Mouse (Mus musculus) liver, embryonic 12.5 days (tissue): ENCODE measurements at regions not wholly inside any gene's neighbourhood (a gene's known extent, or its start where the extent isn't known, plus 50 kb on each side); places are given as distances from the start of the nearest gene placed in this dataset.

Experiments
- ATAC-seq: fragments of 200-750 bp; cut with Nextera tagmentation; 2 replicates; pipeline ENCODE4 v1.8.0; 2017; ENCODE audit warnings: moderate number of reproducible peaks, mild to moderate bottlenecking, moderate library complexity
- H3K27ac ChIP-seq: fragments of 300-500 bp; sonication (generic); 2 replicates; pipeline ENCODE4 v1.5.1; 2016; ENCODE audit warnings: mild to moderate bottlenecking
- H3K27me3 ChIP-seq: fragments of 300-500 bp; sonication (generic); replicated peaks from 2 replicates; pipeline ENCODE4 v1.6.1; 2016; ENCODE audit warnings: mild to moderate bottlenecking, moderate library complexity
- H3K36me3 ChIP-seq: fragments of 300-500 bp; sonication (generic); 2 replicates; pipeline ENCODE4 v1.6.1; 2016; ENCODE audit warnings: mild to moderate bottlenecking, moderate library complexity
- H3K4me1 ChIP-seq: fragments of 300-500 bp; sonication (generic); 2 replicates; pipeline ENCODE4 v1.6.1; 2016
- H3K4me2 ChIP-seq: fragments of 300-500 bp; sonication (generic); 2 replicates; pipeline ENCODE4 v1.6.1; 2016; ENCODE audit warnings: mild to moderate bottlenecking, moderate library complexity
- H3K4me3 ChIP-seq: fragments of 300-500 bp; sonication (generic); 2 replicates; pipeline ENCODE4 v1.5.1; 2016; ENCODE audit warnings: mild to moderate bottlenecking, moderate library complexity
- H3K9ac ChIP-seq: fragments of 300-500 bp; sonication (generic); 2 replicates; pipeline ENCODE4 v1.6.1; 2016; ENCODE audit warnings: mild to moderate bottlenecking, moderate library complexity
- H3K9me3 ChIP-seq: fragments of 300-500 bp; sonication (generic); replicated peaks from 2 replicates; pipeline ENCODE4 v1.6.1; 2016; ENCODE audit warnings: mild to moderate bottlenecking, moderate library complexity
- WGBS: fragments of 180-500 bp; shearing (Covaris S2); methylation state at CpG from one replicate; pipeline ENCODE4 v1.1.7; 2016; ENCODE audit not compliant: insufficient replicate concordance; 5-methylcytosine and 5-hydroxymethylcytosine counted together

GRCm38 (mm10) chr1:183553219-183553618, 135.2 kb downstream of the Hhipl2 start:
- Histone ChIP-seq H3K36me3 (no peaks in the 10 kb centered on the region), H3K4me3 (no peak overlapping the region), H3K9ac (no peak overlapping the region), H3K4me2 (no peak overlapping the region), H3K27me3 (no peaks in the 10 kb centered on the region), H3K4me1 (no peaks in the 10 kb centered on the region), H3K27ac (no peak overlapping the region), H3K9me3 (no peaks in the 10 kb centered on the region)
- no peak for ATAC-seq
- WGBS, result 57% methylated on average over 8 of the region's 8 CpGs

GRCm38 (mm10) chr1:183562853-183563252, 144.8 kb downstream of the Hhipl2 start:
- Histone ChIP-seq H3K9me3 (no peaks in the 10 kb centered on the region), H3K27ac (no peak overlapping the region), H3K27me3 (no peaks in the 10 kb centered on the region), H3K36me3 (no peaks in the 10 kb centered on the region), H3K9ac (no peak overlapping the region), H3K4me2 (no peak overlapping the region), H3K4me1 (no peaks in the 10 kb centered on the region), H3K4me3 (no peak overlapping the region)
- WGBS, result 84% methylated on average over 3 of the region's 3 CpGs
- no peak for ATAC-seq

- Histone ChIP-seq H3K27me3 (no peaks in the 10 kb centered on the region), H3K4me2 (no peak overlapping the region), H3K4me3 (no peak overlapping the region), H3K9ac (no peak overlapping the region), H3K4me1 (no peaks in the 10 kb centered on the region), H3K27ac (no peak overlapping the region), H3K9me3 (no peaks in the 10 kb centered on the region), H3K36me3 (no peaks in the 10 kb centered on the region)
- WGBS, result 61% methylated on average over 10 of the region's 10 CpGs
- no peak for ATAC-seq
These were observed 155.9 kb downstream of the Hhipl2 start for GRCm38 (mm10) chr1:183573621-183574585.

GRCm38 (mm10) chr1:183584861-183585260, 166.8 kb downstream of the Hhipl2 start:
- Histone ChIP-seq H3K9ac (no peak overlapping the region), H3K4me3 (no peak overlapping the region), H3K4me2 (no peak overlapping the region), H3K27me3 (no peaks in the 10 kb centered on the region), H3K9me3 (no peaks in the 10 kb centered on the region), H3K36me3 (no peaks in the 10 kb centered on the region), H3K4me1 (no peaks in the 10 kb centered on the region), H3K27ac (no peak overlapping the region)
- no peak for ATAC-seq
- WGBS, result 59% methylated on average over 6 of the region's 6 CpGs

- Histone ChIP-seq H3K9ac (no peak overlapping the region), H3K4me3 (no peak overlapping the region), H3K4me2 (no peak overlapping the region), H3K4me1 (no peaks in the 10 kb centered on the region), H3K27me3 (no peaks in the 10 kb centered on the region), H3K36me3 (no peaks in the 10 kb centered on the region), H3K27ac (no peak overlapping the region), H3K9me3 (no peaks in the 10 kb centered on the region)
- WGBS, result 56% methylated on average over 4 of the region's 4 CpGs
- ATAC-seq, result no peak
These were observed 168.4 kb downstream of the Hhipl2 start for GRCm38 (mm10) chr1:183586406-183586805.

- Histone ChIP-seq H3K4me2 (no peak overlapping the region), H3K9me3 (no peaks in the 10 kb centered on the region), H3K36me3 (no peaks in the 10 kb centered on the region), H3K9ac (no peak overlapping the region), H3K4me1 (no peaks in the 10 kb centered on the region), H3K4me3 (no peak overlapping the region), H3K27ac (no peak overlapping the region), H3K27me3 (no peaks in the 10 kb centered on the region)
- ATAC-seq, result no peak
- WGBS, result 63% methylated on average over 5 of the region's 5 CpGs
These were observed 177.3 kb downstream of the Hhipl2 start for GRCm38 (mm10) chr1:183595306-183595705.

GRCm38 (mm10) chr1:183600466-183600865, 182.5 kb downstream of the Hhipl2 start:
- Histone ChIP-seq H3K4me2 (no peak overlapping the region), H3K27ac (no peak overlapping the region), H3K4me3 (no peak overlapping the region), H3K9me3 (no peaks in the 10 kb centered on the region), H3K36me3 (no peaks in the 10 kb centered on the region), H3K27me3 (no peaks in the 10 kb centered on the region), H3K4me1 (no peaks in the 10 kb centered on the region), H3K9ac (no peak overlapping the region)
- ATAC-seq, result no peak
- WGBS, result 64% methylated on average over 8 of the region's 8 CpGs

- no peaks in the 10 kb centered on the region for H3K36me3 ChIP-seq
- no peaks in the 10 kb centered on the region for H3K9me3 ChIP-seq
- no peaks in the 10 kb centered on the region for H3K4me1 ChIP-seq
- no peak overlapping the region for H3K27ac ChIP-seq
- WGBS, result 67% methylated on average over 8 of the region's 8 CpGs
- no peak overlapping the region for H3K4me3 ChIP-seq
- H3K27me3 ChIP-seq, result no peaks in the 10 kb centered on the region
- H3K4me2 ChIP-seq, result no peak overlapping the region
- no peak for ATAC-seq
- H3K9ac ChIP-seq, result no peak overlapping the region
These were observed 194.1 kb downstream of the Hhipl2 start for GRCm38 (mm10) chr1:183611966-183612694.

- Histone ChIP-seq H3K4me2 (no peak overlapping the region), H3K27me3 (no peaks in the 10 kb centered on the region), H3K4me3 (no peak overlapping the region), H3K4me1 (no peaks in the 10 kb centered on the region), H3K36me3 (no peaks in the 10 kb centered on the region), H3K9ac (no peak overlapping the region), H3K27ac (no peak overlapping the region), H3K9me3 (no peaks in the 10 kb centered on the region)
- 74% methylated on average over 9 of the region's 9 CpGs for WGBS
- ATAC-seq, result no peak
These were observed 201.5 kb downstream of the Hhipl2 start for GRCm38 (mm10) chr1:183619451-183620059.

GRCm38 (mm10) chr1:183622341-183622740, 204.3 kb downstream of the Hhipl2 start:
- Histone ChIP-seq H3K9ac (no peak overlapping the region), H3K27me3 (no peaks in the 10 kb centered on the region), H3K36me3 (no peaks in the 10 kb centered on the region), H3K27ac (no peak overlapping the region), H3K9me3 (no peaks in the 10 kb centered on the region), H3K4me1 (no peaks in the 10 kb centered on the region), H3K4me3 (no peak overlapping the region), H3K4me2 (no peak overlapping the region)
- no peak for ATAC-seq
- 68% methylated on average over 4 of the region's 4 CpGs for WGBS

- Histone ChIP-seq H3K4me3 (no peak overlapping the region), H3K4me2 (no peak overlapping the region), H3K4me1 (no peaks in the 10 kb centered on the region), H3K36me3 (no peaks in the 10 kb centered on the region), H3K27ac (no peak overlapping the region), H3K9ac (no peak overlapping the region), H3K9me3 (no peaks in the 10 kb centered on the region), H3K27me3 (no peaks in the 10 kb centered on the region)
- 41% methylated on average over 1 of the region's 1 CpGs for WGBS
- ATAC-seq, result no peak
These were observed 206.3 kb downstream of the Hhipl2 start for GRCm38 (mm10) chr1:183624266-183624665.

- 61% methylated on average over 6 of the region's 6 CpGs for WGBS
- H3K9ac ChIP-seq, result no peak overlapping the region
- no peak overlapping the region for H3K27ac ChIP-seq
- H3K4me2 ChIP-seq, result no peak overlapping the region
- no peaks in the 10 kb centered on the region for H3K4me1 ChIP-seq
- no peak overlapping the region for H3K4me3 ChIP-seq
- no peak for ATAC-seq
- H3K27me3 ChIP-seq, result no peaks in the 10 kb centered on the region
- H3K9me3 ChIP-seq, result no peaks in the 10 kb centered on the region
- no peaks in the 10 kb centered on the region for H3K36me3 ChIP-seq
These were observed 215.8 kb downstream of the Hhipl2 start for GRCm38 (mm10) chr1:183633810-183634209.
